Mouse (Mus musculus) G1E (cell line): ENCODE measurements at regions not wholly inside any gene's neighbourhood (a gene's known extent, or its start where the extent isn't known, plus 50 kb on each side); places are given as distances from the start of the nearest gene placed in this dataset.

Source experiments
- CTCF ChIP-seq: IDR thresholded peaks from 2 replicates; pipeline ENCODE4 v1.5.1; 2012; ENCODE audit warnings: low read depth, low read length, inconsistent platforms, mixed read lengths
- TAL1 ChIP-seq: conservative IDR thresholded peaks from 2 replicates; pipeline ENCODE4 v1.6.1; 2012; ENCODE audit warnings: low read depth, low read length, inconsistent platforms, mixed read lengths

- no peak for TF ChIP-seq CTCF
- no peak for TF ChIP-seq TAL1
Observed at GRCm38 (mm10) chr7:125190067-125190466, 254.4 kb upstream of the Kdm8 start.
